Mouse (Mus musculus) forebrain, embryonic 13.5 days (tissue): ENCODE results near the gene Slit3. TPM values are rescaled to one million over a fixed set of nuclear protein-coding genes. Genes with fewer than 3 reads are reported as not detected.
A peak's percentile ranks its signal among the peaks of the same experiment; 100 is the strongest.

Experiments
- ATAC-seq: fragments of 200-750 bp; cut with Nextera tagmentation; 2 replicates; pipeline ENCODE4 v1.8.0; 2017
- H3K27ac ChIP-seq: fragments of 300-500 bp; sonication (generic); 2 replicates; pipeline ENCODE4 v1.5.1; 2015; ENCODE audit warnings: inconsistent platforms, mild to moderate bottlenecking, moderate library complexity
- H3K27me3 ChIP-seq: fragments of 300-500 bp; sonication (generic); 2 replicates; pipeline ENCODE4 v1.6.1; 2015; ENCODE audit warnings: mild to moderate bottlenecking, inconsistent platforms
- H3K36me3 ChIP-seq: fragments of 300-500 bp; sonication (generic); 2 replicates; pipeline ENCODE4 v1.6.1; 2015; ENCODE audit warnings: mild to moderate bottlenecking, inconsistent platforms; ENCODE audit not compliant: poor library complexity, severe bottlenecking
- H3K4me1 ChIP-seq: fragments of 300-500 bp; sonication (generic); 2 replicates; pipeline ENCODE4 v1.6.1; 2015; ENCODE audit warnings: inconsistent platforms
- H3K4me2 ChIP-seq: fragments of 300-500 bp; sonication (generic); 2 replicates; pipeline ENCODE4 v1.6.1; 2015; ENCODE audit warnings: inconsistent platforms, mild to moderate bottlenecking, moderate library complexity
- H3K4me3 ChIP-seq: fragments of 300-500 bp; sonication (generic); 2 replicates; pipeline ENCODE4 v1.5.1; 2015; ENCODE audit warnings: mild to moderate bottlenecking, inconsistent platforms
- H3K9ac ChIP-seq: fragments of 300-500 bp; sonication (generic); 2 replicates; pipeline ENCODE4 v1.6.1; 2015; ENCODE audit warnings: mild to moderate bottlenecking, inconsistent platforms
- H3K9me3 ChIP-seq: fragments of 300-500 bp; sonication (generic); replicated peaks from 2 replicates; pipeline ENCODE4 v1.6.1; 2016; ENCODE audit warnings: inconsistent platforms
- WGBS: fragments of 180-500 bp; shearing (Covaris S2); methylation state at CpG from one replicate; pipeline ENCODE4 v1.1.7; 2015; 5-methylcytosine and 5-hydroxymethylcytosine counted together
- polyA plus RNA-seq: library from polyadenylated mRNA; unstranded; fragments of >200 nt; fragmentation: Nextera tagmentation; extraction: Ambion mirVana; gene quantifications from 2 replicates; pipeline ENCODE4 v1.2.1, GENCODE M21; 2015

The Slit3 gene
- polyA plus RNA-seq, 1 experiment from 2014 or later, result 2.6 TPM

DNA sequence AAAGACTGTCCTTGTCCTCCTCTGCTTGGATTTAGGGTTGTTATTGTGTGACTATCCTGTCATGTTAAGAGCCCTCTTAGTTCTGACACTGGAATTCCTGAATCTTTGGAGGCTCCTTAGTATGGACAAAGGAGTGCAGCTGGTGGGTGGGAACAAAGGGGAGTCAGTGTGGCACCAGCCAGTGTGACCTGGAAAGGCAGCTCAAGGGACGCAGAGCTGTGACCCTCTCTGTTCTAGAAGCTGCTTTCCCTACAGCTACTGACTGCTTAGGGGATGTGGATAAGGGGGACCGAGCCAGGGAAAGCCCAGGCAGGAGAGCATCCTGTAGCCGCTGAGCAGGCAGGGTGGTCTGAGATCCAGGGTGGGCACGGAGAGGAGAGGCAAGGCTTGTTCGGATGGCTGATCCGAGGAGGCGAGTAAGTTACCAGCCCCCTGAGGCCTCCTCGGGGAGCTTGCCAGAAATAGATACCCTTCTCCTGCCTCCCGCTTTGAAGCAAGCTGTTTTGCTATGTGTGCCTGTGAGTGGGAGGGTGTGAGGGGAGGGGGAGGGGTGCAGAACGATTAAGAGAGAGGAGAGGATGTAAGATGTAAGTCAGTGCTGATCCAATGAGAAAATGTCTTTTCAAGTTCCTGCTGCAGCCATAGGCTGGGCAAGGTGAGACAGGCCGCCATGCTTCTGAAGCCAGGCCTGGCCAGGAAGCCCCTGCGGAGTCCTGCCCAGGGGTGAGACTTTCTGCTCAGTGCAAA is 162.0 kb downstream of the Slit3 start:
- Histone ChIP-seq H3K27me3 (peaks cover 19% of the 10 kb centered on the region; the same call in 1 of the 2 replicates), H3K4me2 (peak overlapping the region; percentile 37; the same call in 1 of the 2 replicates), H3K36me3 (no peaks in the 10 kb centered on the region), H3K4me1 (peaks cover 40% of the 10 kb centered on the region), H3K4me3 (no peak overlapping the region), H3K27ac (peak overlapping the region; percentile 65), H3K9me3 (no peaks in the 10 kb centered on the region), H3K9ac (peak overlapping the region; percentile 37)
- WGBS, result 13% methylated on average over 12 of the region's 12 CpGs
- peak; percentile 65 for ATAC-seq

DNA sequence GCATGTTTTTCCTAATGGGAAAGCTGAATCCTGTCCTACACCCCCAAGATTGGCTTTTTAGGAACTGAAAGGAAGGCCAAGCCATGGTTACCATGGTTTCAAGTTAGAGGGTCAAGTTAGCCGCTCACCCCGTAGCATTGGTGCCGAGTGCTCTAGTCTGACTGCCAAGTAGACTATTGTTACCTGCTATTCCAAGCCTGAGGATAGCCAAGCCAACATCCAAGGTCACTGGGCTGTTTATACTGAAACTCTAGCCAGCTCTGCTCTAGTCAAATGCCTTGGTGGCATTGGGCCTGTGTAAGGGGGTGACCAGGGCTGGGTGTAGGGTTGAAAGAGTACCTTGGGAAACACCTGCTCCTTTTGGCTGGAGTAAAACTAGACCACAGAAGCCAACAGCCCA is 162.7 kb downstream of the Slit3 start:
- no peak for ATAC-seq
- Histone ChIP-seq H3K27ac (no peak overlapping the region), H3K27me3 (peaks cover 17% of the 10 kb centered on the region; the same call in 1 of the 2 replicates), H3K9ac (no peak overlapping the region), H3K9me3 (no peaks in the 10 kb centered on the region), H3K4me2 (no peak overlapping the region), H3K4me1 (peaks cover 34% of the 10 kb centered on the region), H3K36me3 (no peaks in the 10 kb centered on the region), H3K4me3 (no peak overlapping the region)
- WGBS, result 30% methylated on average over 3 of the region's 3 CpGs

DNA sequence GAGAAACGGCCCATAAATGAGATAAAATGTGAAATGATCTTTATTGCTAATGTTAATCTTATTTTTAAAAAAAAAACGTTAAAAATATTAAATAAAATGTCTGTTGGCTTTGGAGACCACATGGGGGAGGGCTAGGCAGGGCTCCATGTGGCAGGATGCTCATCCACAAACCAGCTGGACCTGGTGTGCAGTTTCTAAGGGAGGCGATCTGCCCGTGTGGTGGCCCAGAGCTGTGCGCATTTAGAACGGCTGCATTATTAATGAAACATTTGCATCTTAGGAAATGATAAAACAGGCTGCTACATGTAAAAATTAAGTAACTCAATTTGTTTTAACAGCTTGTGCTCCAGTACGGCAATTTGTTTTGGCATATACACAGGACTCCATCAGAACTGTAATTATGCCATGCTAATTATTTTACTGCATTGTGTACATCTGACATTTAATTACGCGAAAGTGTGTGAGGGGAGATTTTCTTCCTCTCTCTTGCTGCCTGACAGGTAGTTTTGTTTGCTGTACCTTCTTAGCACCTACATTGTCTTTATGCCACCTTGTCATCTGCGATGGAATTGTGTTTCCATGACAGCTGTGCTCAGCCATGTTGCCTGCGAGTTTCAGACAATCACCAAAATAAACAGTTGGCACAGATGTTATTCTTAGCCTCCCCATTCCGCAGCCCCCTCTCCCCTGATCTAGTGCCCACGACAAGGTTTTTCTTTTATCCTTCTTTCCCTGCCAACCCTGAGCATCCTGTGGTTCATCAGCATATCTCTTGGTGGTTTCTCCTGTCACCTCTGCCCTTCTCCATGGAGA is 165.8 kb downstream of the Slit3 start:
- ATAC-seq, result peak; percentile 75

DNA sequence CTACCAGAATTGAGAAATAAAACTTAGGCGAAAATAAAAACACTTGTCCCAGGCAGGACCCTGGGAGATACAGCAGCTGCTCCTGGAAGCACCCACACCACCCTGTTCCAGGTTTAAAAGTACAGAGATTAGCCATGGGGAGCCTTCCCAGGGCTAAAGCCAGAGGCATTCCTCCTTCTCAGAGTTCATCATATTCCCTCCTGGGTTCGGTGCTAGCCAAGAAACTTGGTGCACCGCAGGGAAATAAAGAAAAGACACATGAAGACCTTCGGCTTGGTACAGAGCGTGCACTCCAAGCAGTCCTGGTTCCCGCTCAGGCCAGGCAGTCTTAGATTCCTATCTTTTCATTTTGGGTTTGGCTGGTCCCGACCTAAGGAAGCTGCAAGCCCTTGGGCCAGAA is 167.0 kb downstream of the Slit3 start:
- no peak overlapping the region for H3K4me2 ChIP-seq
- no peak overlapping the region for H3K27ac ChIP-seq
- H3K4me1 ChIP-seq, result peaks cover 22% of the 10 kb centered on the region
- no peaks in the 10 kb centered on the region for H3K9me3 ChIP-seq
- no peak for ATAC-seq
- peaks cover 9% of the 10 kb centered on the region; the same call in 1 of the 2 replicates for H3K27me3 ChIP-seq
- no peak overlapping the region for H3K4me3 ChIP-seq
- WGBS, result 95% methylated on average over 7 of the region's 7 CpGs
- H3K9ac ChIP-seq, result no peak overlapping the region
- no peaks in the 10 kb centered on the region for H3K36me3 ChIP-seq

More for the DNA sequence above, 165.8 kb downstream of the Slit3 start:
- peaks cover 7% of the 10 kb centered on the region; the same call in 1 of the 2 replicates for H3K27me3 ChIP-seq
- H3K27ac ChIP-seq, result peak overlapping the region; percentile 44; the same call in 1 of the 2 replicates
- H3K4me3 ChIP-seq, result no peak overlapping the region
- no peaks in the 10 kb centered on the region for H3K36me3 ChIP-seq
- 44% methylated on average over 13 of the region's 13 CpGs for WGBS
- H3K4me2 ChIP-seq, result peak overlapping the region; percentile 1; the same call in 1 of the 2 replicates
- peaks cover 30% of the 10 kb centered on the region for H3K4me1 ChIP-seq
- H3K9me3 ChIP-seq, result no peaks in the 10 kb centered on the region
- H3K9ac ChIP-seq, result no peak overlapping the region

DNA sequence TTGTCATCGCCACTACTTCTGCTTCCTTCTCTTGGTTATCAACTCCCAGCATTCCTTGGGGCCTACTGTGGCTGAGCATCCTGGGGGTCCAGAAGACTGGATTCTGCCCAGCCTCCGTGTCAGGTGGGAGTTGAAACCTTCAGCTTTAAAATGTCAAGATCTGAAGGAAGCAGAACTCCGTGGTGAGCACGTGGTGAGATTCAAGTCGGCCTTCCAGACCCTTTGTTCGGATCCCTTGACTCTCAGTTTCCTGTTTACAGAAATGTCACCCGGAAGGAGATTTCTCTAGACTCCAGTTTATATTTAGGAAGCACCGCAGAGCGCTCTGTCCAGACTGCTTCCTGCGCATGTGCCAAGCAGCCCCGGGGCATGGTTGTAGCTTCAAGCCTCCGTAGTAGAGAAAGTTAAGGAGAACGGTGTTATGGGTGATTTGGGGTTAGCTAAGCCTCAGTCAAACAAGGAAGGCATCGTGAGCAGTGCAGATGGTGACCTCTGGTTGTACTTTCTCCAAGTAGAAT is 167.8 kb downstream of the Slit3 start:
- peaks cover 14% of the 10 kb centered on the region for H3K4me1 ChIP-seq
- ATAC-seq, result no peak
- H3K27me3 ChIP-seq, result peaks cover 9% of the 10 kb centered on the region; the same call in 1 of the 2 replicates
- no peaks in the 10 kb centered on the region for H3K9me3 ChIP-seq
- H3K27ac ChIP-seq, result no peak overlapping the region
- H3K9ac ChIP-seq, result no peak overlapping the region
- WGBS, result 89% methylated on average over 14 of the region's 14 CpGs
- no peaks in the 10 kb centered on the region for H3K36me3 ChIP-seq
- H3K4me3 ChIP-seq, result no peak overlapping the region
- H3K4me2 ChIP-seq, result no peak overlapping the region

DNA sequence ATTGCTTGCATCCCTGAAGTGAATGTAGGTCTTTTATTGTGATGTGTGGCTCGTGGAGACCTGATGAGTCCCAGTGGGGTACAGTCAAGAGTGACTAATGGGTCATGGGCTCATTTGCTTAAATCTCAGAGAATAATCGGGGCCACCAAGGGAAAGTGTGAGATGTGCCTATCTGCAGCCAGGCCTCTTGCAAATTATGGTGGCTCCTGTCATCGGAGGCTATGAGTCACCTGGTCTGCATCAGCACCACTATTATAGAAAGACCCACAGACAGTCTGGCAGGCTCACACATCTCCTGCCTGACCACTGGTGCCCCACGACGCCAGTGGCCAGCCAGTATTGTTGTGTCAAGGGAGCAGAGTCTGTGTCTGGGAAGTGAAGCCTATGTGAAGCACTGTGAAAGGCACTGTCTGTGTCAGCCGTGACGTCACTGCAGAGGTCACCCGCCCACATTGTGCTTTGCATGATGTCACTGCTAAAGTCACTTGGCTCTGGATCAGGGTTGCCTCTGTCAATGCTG is 171.3 kb downstream of the Slit3 start:
- peaks cover 20% of the 10 kb centered on the region for H3K4me1 ChIP-seq
- WGBS, result 80% methylated on average over 8 of the region's 8 CpGs
- peaks cover 8% of the 10 kb centered on the region for H3K27me3 ChIP-seq
- no peak overlapping the region for H3K27ac ChIP-seq
- H3K36me3 ChIP-seq, result no peaks in the 10 kb centered on the region
- no peak for ATAC-seq
- H3K4me3 ChIP-seq, result no peak overlapping the region
- no peak overlapping the region for H3K4me2 ChIP-seq
- H3K9ac ChIP-seq, result no peak overlapping the region
- H3K9me3 ChIP-seq, result no peaks in the 10 kb centered on the region

DNA sequence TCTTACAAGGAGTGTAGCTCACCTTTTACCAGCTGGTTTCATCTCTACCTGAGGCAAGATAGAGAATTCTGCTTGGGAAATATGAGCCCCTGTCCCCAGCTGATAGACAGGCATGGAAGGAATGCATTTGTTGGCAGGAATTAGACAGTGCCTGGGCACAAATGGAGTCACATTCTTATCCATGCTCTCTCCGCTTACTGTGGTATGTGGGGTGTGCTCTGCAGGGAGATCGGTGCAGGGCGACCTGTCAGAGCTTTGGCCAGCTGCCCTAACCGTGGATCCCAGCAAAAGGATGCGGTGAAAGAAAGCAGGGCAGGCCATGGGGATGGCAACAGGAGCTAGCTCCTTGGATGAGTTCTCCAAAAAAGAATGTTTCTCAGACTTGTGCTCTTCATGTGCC is 172.2 kb downstream of the Slit3 start:
- H3K9me3 ChIP-seq, result no peaks in the 10 kb centered on the region
- H3K9ac ChIP-seq, result no peak overlapping the region
- peaks cover 17% of the 10 kb centered on the region for H3K4me1 ChIP-seq
- peaks cover 8% of the 10 kb centered on the region for H3K27me3 ChIP-seq
- 78% methylated on average over 5 of the region's 5 CpGs for WGBS
- ATAC-seq, result no peak
- H3K4me3 ChIP-seq, result no peak overlapping the region
- no peaks in the 10 kb centered on the region for H3K36me3 ChIP-seq
- no peak overlapping the region for H3K27ac ChIP-seq
- H3K4me2 ChIP-seq, result no peak overlapping the region

DNA sequence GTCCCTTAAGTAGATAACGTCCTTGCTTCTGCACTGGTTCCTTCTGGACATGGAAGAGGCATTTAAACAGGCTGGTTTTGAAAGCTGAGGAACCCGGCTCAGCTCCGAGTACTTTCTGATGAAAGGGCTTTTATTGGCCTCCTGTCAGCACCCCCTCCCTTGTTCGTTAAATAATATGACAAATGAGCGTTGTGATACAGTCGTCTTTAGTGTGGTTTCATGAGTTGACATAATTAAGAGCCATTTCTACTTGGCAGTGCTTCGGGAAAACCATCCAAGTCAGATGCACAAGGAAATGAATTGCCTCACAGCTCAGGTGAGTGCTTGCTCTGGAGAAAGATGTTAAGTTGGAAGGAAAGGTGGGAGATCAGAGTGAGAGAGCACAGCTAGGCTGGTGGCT is 173.6 kb downstream of the Slit3 start:
- no peaks in the 10 kb centered on the region for H3K9me3 ChIP-seq
- WGBS, result 26% methylated on average over 7 of the region's 7 CpGs
- ATAC-seq, result peak; percentile 19; the same call in 1 of the 2 replicates
- no peak overlapping the region for H3K4me3 ChIP-seq
- no peak overlapping the region for H3K27ac ChIP-seq
- H3K4me2 ChIP-seq, result no peak overlapping the region
- H3K4me1 ChIP-seq, result peaks cover 24% of the 10 kb centered on the region
- H3K36me3 ChIP-seq, result no peaks in the 10 kb centered on the region
- no peak overlapping the region for H3K9ac ChIP-seq
- peaks cover 8% of the 10 kb centered on the region for H3K27me3 ChIP-seq

DNA sequence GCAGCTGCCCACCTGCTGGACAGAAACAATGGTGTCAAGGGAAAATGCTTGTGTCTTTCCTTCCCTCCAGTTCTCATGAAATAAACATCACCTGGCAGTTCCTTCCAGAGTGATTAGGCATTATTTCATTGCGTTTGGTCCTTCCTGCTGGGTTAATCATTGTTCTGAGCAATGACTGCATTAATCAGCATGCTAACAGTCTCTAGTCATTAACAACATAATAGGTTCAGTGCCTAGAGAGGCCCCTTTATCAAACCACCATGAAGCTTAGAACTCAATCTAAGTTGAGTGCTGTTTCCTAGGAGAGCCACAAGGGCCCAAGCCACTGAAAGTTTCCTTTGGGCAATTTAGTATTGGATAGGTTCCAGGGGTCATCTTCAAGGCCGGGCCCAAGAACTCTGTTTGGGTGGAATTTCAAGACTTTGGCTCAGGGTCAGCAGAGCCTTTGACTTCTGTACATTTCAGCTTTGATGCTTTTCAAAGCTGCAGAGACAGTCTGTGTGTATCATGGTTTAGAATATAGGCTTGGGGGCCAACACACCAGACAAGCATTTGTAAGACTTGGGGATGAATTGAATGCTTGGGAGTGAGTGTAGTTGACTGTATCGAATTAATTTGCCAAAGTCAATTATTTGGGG is 174.3 kb downstream of the Slit3 start:
- Histone ChIP-seq H3K4me1 (peaks cover 30% of the 10 kb centered on the region), H3K27ac (no peak overlapping the region), H3K9ac (no peak overlapping the region), H3K4me3 (no peak overlapping the region), H3K27me3 (peaks cover 8% of the 10 kb centered on the region), H3K4me2 (no peak overlapping the region), H3K9me3 (no peaks in the 10 kb centered on the region), H3K36me3 (no peaks in the 10 kb centered on the region)
- ATAC-seq, result peak; percentile 65; the same call in 1 of the 2 replicates
- WGBS, result 34% methylated on average over 3 of the region's 3 CpGs

DNA sequence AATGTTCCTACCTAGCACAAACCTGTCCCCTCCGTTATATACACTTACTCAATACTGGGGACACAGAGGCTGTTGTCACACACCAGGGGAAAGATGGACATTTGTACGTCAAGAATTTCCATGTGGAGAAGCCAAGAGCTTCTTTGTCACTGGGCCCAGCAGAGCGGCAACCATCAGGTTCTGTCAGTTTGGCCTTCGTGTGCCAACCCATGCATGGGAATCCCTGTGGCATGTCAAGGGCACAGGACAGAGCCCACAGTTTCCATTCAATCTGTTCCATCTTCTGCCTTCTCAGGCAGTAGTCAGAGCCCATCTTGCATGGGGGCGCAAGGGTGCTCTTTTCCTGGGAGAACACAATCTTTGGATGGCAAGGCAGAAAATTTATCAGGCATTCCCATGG is 175.8 kb downstream of the Slit3 start:
- Histone ChIP-seq H3K27ac (no peak overlapping the region), H3K36me3 (no peaks in the 10 kb centered on the region), H3K27me3 (peaks cover 9% of the 10 kb centered on the region; the same call in 1 of the 2 replicates), H3K4me2 (no peak overlapping the region), H3K4me1 (peaks cover 35% of the 10 kb centered on the region), H3K9ac (no peak overlapping the region), H3K9me3 (no peaks in the 10 kb centered on the region), H3K4me3 (no peak overlapping the region)
- WGBS, result 92% methylated on average over 5 of the region's 5 CpGs
- ATAC-seq, result no peak

DNA sequence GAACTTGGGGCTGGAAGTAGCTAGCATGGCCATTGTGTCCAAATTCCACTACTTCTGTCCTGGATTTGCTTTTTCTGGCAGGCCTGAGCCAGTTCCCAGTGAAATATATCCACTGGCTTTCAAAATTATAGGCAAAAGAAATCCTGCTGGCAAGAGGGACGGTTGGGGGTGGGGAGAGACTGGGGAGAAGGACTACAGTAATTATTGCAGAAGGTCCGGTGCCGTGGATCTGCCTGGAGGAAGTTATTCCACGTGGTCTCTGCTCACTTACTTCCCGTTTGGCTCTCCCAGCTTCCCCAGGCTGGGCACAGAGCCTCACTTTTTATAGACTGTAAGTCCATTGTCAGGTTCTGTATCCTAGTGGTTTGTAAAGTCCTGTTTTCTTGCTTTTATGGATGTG is 176.3 kb downstream of the Slit3 start:
- Histone ChIP-seq H3K9me3 (no peaks in the 10 kb centered on the region), H3K27ac (no peak overlapping the region), H3K27me3 (peaks cover 8% of the 10 kb centered on the region; the same call in 1 of the 2 replicates), H3K4me2 (no peak overlapping the region), H3K4me3 (no peak overlapping the region), H3K36me3 (no peaks in the 10 kb centered on the region), H3K4me1 (peaks cover 35% of the 10 kb centered on the region), H3K9ac (no peak overlapping the region)
- 75% methylated on average over 5 of the region's 5 CpGs for WGBS
- ATAC-seq, result no peak
